Mouse (Mus musculus) adrenal gland, adult 2 months (tissue): ENCODE measurements at regions not wholly inside any gene's neighbourhood (a gene's known extent, or its start where the extent isn't known, plus 50 kb on each side); places are given as distances from the start of the nearest gene placed in this dataset.

Experiments used
- DNase-seq: peaks from one replicate; pipeline ENCODE4 v3.0.0; 2021

DNA sequence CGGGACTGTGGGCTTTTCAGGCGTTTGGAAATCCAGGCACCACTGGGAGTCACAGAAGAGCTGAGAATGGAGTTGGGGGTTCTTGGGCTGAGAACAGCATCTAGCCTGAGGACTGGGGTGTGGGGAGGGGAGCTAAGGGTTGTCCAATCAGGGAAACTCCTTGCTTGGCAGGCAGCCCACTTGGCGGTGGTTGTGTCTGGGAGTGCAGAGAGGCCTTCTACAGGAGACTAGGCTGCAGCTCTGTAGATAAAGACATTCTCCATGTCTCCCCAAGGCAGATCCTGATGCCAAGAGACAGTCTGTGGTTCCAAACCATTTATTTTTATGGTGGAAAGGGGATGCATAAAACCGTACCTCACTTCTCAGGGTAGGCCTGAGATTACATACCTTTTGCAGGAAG lies 774.6 kb downstream of the Brinp1 start:
- no peak for DNase-seq

GRCm38 (mm10) chr4:68156499-68156898 lies 797.7 kb downstream of the Brinp1 start:
- DNase-seq, result no peak

DNA sequence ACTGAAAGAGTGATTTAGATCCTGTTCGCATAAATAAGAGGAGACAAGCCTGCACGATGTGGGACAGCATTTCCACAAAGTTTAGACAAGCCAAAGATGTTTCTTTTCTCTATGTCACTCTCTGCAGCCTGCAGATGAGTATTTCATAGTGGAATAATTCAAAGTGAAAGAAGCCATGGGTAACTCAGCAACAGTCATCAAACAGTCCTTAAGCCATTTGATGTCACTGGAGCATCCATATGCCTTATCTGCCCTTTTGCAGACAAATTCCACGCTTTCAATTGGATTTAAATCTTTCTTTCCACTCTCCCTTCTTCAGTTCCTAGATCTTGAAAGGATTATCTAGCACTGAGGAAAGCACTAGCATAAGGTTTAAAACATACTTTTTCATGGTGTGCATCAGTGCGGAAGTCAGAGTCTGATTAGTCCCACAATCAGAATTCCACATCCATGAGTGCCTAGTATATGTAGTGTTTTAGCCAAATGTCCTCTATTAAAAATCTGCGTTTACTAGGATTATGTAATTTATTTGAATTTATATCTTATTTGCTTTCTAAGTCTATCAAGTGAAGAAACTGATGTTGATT lies 805.6 kb downstream of the Brinp1 start:
- no peak for DNase-seq

DNA sequence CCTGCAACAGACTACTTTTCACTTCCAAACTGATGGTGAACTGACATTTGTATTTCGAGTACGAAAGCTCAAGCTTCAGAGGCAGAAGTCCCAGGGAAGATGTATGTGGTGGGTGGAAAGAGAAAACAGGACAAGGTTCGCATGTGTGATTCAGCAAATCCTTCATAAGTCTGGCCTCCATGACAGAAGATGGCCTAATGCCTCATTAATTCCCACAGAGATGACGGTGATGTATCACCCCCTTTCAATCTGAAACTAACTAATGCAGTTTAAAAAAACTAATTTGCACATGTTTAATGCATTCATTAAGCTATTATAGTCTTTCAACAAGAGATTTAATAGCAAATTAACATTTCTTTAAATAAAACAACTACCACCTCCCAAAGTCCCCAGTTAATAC lies 826.1 kb downstream of the Brinp1 start:
- DNase-seq, result no peak

DNA sequence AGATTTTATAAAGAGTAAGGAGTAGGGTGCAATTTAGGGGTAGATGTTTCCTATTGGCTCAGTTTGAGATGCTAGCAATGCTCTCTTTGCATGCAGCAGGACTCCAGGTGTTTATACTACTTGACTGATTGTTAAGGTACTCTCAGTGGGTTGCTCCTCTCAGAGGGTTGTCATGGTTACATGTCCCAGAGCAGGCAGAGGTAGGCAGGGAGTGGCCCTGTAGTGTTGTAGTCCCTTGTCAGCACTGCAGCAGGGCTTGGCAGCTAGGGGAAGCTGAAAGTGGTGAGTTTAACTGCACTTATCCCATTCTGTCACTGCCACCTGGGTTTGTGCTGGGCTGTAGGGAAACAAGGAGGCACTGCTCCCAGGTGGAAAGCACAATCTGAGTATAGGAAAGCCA lies 839.7 kb downstream of the Brinp1 start:
- DNase-seq, result no peak

- no peak for DNase-seq
Observed at GRCm38 (mm10) chr4:68085255-68085654, 868.9 kb downstream of the Brinp1 start.

- DNase-seq, result no peak
Observed at GRCm38 (mm10) chr4:68056813-68057578, 897.2 kb downstream of the Brinp1 start.

DNA sequence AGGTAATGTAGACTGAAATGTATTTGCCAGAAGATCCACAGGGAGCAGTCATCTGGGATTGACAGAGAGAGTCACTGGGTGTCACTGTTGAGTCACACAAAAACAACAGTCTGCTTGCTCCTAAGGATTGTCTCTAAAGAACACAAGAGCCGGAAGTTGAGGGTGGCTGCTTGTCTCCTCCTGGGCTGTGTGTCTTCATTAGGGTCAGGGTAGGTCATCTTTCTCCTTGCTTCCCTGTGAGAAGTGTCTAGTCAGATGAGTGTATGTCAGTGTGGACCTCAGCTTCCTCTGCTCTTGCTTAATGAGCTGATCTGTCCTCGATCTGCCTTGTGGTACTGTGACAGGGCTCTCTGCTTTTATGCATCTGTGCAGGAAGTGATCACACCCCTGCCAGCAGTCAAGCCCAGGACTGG lies 931.3 kb downstream of the Brinp1 start:
- DNase-seq, result peak; percentile 6

DNA sequence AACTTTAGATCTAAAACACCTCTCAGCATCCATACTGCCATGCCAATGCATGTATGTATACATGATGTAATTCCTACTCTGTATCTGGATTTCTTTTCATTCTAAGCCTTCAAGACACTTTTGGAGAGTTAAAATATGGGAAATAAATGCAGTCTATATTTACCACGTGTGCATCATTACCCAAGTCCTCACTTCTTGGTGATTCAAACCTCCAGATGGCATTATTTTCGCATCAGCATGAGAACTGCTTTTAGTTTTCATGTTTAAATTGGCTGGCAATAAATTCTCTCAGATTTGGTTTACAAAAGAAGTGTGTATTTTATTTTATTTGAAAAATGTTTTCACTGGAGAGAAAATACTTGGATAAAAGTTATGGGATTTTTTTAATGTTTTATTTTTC lies 942.8 kb downstream of the Brinp1 start:
- DNase-seq, result no peak

GRCm38 (mm10) chr4:67994796-67995283 lies 959.4 kb downstream of the Brinp1 start:
- no peak for DNase-seq

- no peak for DNase-seq
Observed at GRCm38 (mm10) chr4:67963456-67963855, 990.7 kb downstream of the Brinp1 start.

DNA sequence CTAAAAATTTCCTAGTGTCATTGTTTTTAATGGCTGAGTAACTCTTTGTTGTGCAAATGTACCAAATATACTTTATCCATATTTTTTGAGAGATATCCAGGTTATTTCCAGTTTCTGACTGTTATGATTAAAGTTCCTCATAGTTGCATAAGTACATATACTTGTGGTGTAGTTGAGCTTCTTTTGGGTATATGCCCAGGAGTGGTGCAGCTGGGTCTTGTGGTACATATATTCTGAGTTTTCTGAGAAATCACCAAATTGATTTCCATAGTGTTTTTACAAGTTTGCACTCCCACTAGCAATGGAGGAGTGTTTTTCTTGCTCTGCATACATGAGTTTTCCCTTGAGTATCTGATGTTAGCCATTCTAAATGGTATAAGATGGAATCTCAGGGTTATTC lies 1006.2 kb downstream of the Brinp1 start:
- no peak for DNase-seq

- DNase-seq, result no peak
Observed at GRCm38 (mm10) chr4:67932481-67932880, 1021.7 kb downstream of the Brinp1 start.

DNA sequence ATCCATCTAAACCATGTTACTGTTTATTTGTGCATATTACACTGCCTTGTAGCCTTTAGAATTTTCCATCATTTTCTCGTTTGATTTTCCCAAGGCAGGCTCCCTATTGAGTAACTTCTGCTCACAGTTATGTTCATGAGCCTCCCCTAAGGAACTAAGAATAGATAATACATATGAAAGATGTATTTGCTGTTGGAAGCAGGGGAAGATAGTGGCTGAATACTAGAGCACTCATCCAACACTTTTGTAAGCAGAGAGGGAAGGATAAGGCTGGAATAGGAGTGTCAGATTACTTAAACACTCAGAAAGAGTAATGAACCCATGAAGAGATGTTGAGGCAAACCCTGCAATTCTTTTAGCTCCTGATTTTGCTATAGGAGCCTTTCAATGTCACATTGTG lies 1055.1 kb downstream of the Brinp1 start:
- DNase-seq, result no peak

DNA sequence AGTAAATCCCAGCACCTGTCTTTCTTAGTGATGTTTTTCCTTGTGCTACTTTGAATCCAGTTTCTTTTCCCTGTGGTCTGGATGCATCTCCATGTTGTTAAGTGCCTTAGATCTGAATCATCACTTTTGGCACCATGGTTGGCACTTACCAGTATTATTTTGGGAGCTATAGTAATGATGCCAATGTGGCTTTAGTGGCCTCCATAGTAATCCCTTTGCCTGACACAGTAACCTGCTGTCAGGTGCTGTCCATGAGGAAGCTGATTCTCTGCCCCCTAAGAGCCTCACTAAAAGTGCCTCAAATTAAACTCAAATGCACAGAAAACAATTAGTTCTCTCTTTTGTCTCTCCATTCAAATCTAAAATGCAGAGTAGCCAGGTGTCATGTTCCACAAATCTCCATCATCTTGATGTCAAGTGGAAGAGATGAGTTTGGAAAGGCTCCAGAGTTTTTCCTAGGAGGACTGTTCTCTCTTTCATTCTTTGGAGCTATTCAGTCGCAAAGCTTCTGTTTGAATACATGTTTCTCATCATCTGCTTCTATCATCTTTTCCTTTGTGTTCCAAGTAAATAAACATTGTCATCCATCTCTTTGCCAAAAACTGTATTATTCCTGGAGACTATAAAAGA lies 1062.1 kb downstream of the Brinp1 start:
- DNase-seq, result no peak

- no peak for DNase-seq
Observed at GRCm38 (mm10) chr4:67887954-67888353, 1060.6 kb downstream of the Tlr4 start.

GRCm38 (mm10) chr4:67885204-67885603 lies 1057.8 kb downstream of the Tlr4 start:
- DNase-seq, result no peak

- no peak for DNase-seq
Observed at GRCm38 (mm10) chr4:67862218-67862617, 1034.8 kb downstream of the Tlr4 start.

DNA sequence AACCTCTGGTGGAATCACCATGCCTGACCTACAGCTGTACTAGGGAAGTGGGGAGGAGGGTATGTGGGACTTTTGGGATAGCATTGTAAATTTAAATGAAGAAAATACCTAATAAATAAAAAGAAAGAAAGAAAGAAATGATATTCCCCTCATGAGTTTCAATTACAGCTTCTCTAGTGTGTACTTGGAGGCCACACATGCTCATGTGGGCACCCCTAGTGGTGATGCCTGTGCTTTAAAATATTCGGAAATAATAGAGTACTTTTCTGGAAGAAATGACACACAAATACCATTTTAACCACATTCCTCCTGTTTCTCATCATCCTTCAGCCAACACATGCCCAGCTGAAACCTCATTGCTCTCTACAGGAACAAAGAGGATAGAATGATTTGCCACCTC lies 1034.4 kb downstream of the Tlr4 start:
- DNase-seq, result no peak

GRCm38 (mm10) chr4:67853001-67853400 lies 1025.6 kb downstream of the Tlr4 start:
- DNase-seq, result no peak

GRCm38 (mm10) chr4:67833397-67833796 lies 1006.0 kb downstream of the Tlr4 start:
- no peak for DNase-seq

DNA sequence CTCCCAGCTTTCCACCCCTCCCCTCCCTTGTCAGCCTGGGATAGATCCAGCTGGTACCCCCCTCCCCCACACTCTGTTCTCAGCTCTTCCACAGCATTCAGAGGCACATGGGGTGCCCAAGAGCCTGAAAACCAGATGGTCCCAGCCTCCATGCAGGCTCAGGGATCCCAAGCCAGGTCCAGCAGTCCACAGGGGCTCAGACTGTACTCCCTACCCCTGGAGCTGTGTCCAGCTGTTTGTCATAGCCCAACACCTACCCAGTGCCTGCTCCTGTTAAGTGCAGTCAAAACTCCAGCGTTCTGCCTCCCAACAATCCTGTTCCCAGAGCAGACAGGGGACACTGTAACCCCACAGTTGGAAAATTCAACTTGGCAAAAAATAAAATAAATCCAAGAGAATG lies 998.1 kb downstream of the Tlr4 start:
- no peak for DNase-seq

DNA sequence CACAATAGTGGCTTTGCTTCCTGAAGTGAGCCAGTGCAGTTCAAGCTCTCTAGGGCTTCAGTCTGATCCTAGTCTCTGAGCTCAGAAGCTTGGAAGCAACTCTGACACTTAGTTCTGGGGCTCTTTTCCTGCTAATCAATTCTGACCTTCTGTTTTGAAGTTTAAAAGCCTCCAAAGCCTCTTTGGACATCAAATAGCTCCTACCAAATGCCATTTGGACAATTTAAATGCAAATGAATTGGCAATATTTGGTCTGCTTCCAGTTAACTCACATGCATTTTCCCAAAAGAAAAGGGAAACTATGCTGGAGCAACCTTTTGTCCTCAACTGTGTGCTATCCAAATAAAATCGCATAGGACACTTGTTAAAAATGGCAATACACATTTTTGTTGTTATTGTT lies 968.7 kb downstream of the Tlr4 start:
- no peak for DNase-seq
